Mouse (Mus musculus): Measurements from ENCODE around the gene Apol9b. TPM values are rescaled to one million over a fixed set of nuclear protein-coding genes. Genes with fewer than 3 reads are reported as not detected.
A peak's percentile ranks its signal among the peaks of the same experiment; 100 is the strongest.

The Apol9b gene
- polyA plus RNA-seq, 1 experiment: 1.4 TPM

DNA sequence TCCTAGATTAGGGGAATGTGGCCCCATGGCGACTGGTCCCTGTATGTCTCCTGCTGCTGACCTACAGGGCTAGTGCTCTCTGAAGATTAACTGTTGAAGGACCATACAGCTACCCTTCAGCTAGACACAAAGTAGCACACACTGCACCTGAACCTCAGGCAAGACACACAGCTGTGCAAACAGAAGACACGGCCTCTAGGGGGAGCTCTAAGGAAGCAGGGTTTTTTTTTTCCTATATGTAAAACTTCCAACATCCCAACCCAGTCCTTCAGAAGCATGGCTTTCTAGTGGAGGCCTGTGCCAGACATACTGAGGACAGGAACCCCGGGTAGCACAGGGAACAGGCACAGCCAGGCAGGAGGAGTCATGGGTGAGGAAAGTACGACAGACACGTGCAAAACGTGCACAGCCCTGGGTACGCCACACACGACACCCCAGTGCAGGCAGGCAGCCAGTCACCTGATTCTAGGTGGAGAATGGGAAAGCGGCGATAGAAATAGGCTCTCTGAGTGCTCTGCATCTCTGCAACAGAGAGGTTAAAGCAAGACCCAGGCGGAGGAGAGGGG, 53.7 kb downstream of the Apol9b start:
- 83% methylated on average over 11 of the region's 11 CpGs for WGBS
- Histone ChIP-seq H3K27me3 (ENCODE audit: control insufficient read depth, insufficient read depth, low read length) (no peaks in the 10 kb centered on the region), H3K4me1 (ENCODE audit: control insufficient read depth, insufficient read depth, insufficient read length) (no peaks in the 10 kb centered on the region)

DNA sequence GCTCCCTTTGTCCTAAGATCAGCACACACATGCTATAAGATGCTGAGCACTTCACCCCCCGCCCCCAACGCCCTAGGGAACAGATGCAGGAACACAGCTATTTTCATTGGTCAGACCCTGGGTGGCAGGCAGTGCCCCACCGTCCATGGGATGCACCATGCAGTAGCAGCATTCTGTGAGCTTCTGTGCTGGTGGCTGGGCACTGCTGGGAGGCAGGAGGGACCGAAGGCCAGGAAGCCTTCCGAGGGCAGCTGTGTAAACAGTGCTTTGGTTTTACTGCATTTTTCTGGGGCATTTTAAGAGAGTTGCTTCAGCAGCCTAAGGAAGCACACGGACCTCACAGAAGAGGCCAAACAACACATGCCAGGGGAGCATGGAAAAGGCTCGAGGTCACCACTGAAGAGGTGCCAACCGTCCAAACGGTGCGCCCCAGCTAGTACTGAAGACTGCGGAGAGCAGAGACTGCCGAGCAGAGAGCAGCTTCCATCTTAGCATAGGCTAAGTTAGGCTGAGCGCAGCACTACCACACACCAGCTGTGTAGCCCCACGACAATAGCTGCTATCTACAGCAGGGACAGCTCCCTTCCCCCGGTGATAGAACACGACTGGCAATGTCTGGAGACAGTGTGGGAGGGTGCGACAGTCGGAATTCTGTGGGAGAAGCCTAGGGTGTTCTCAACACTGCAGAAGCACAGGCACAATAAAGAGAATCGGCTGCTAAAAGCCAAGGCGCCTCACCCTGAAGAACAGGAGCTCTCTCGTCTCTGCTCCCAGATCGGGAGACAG, 55.4 kb downstream of the Apol9b start:
- no peak for TF ChIP-seq POLR2A (IDR thresholded peaks at IDR 0.05; ENCODE audit: low read depth, low read length)
- TF ChIP-seq CTCF (IDR thresholded peaks at IDR 0.05; ENCODE audit: extremely low read depth, insufficient read depth, insufficient read length, insufficient replicate concordance): no peak
- no peak overlapping the region for H3K27ac ChIP-seq (ENCODE audit: insufficient read depth, low read length)
- DNase-seq (ENCODE audit: low read depth in 1 of 2, low spot score in 2 of 2): no peak
- WGBS: 93% methylated on average over 22 of the region's 22 CpGs
- peaks cover 87% of the 10 kb centered on the region for H3K36me3 ChIP-seq (ENCODE audit: control insufficient read depth, insufficient read depth, low read length)
- H3K4me1 ChIP-seq (ENCODE audit: control insufficient read depth, insufficient read depth, insufficient read length): no peaks in the 10 kb centered on the region
- no peaks in the 10 kb centered on the region for H3K27me3 ChIP-seq (ENCODE audit: control insufficient read depth, insufficient read depth, low read length)
- H3K4me3 ChIP-seq (ENCODE audit: extremely low read depth, insufficient read depth, insufficient read length): no peak overlapping the region

More for the DNA sequence above, 53.7 kb downstream of the Apol9b start:
- no peak for DNase-seq (ENCODE audit: low read depth in 1 of 2, low spot score in 2 of 2)
- TF ChIP-seq CTCF (IDR thresholded peaks at IDR 0.05; ENCODE audit: extremely low read depth, insufficient read depth, insufficient read length, insufficient replicate concordance): peak; percentile 51; the same call in 1 of the 2 replicates
- TF ChIP-seq POLR2A (IDR thresholded peaks at IDR 0.05; ENCODE audit: low read depth, low read length): no peak
- H3K27ac ChIP-seq (ENCODE audit: insufficient read depth, low read length): no peak overlapping the region
- H3K4me3 ChIP-seq (ENCODE audit: extremely low read depth, insufficient read depth, insufficient read length): no peak overlapping the region
- H3K36me3 ChIP-seq (ENCODE audit: control insufficient read depth, insufficient read depth, low read length): peaks cover 93% of the 10 kb centered on the region

DNA sequence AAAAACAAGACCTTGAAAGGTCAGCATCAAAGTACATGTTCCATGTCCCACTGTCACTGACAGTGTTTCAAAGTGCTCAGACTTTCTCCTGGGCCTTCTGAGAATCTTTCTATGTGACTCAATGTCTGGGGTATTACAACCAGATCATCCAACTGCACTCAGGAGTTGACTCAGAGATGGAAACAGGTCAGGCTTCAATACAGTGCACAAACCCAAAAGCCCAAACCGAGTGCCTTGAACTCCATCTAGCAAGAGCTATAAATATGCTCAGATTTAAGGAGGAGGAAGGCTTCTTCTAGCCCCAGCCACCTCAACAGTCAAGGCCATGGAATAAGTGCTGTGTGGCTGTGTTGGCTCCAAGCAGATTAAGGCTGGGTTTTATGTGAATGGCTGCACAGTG, 57.0 kb downstream of the Apol9b start:
- no peak for DNase-seq (ENCODE audit: low read depth in 1 of 2, low spot score in 2 of 2)
- 74% methylated on average over 1 of the region's 1 CpGs for WGBS
- Histone ChIP-seq H3K27ac (ENCODE audit: insufficient read depth, low read length) (no peak overlapping the region), H3K4me1 (ENCODE audit: control insufficient read depth, insufficient read depth, insufficient read length) (no peaks in the 10 kb centered on the region; the same call in 1 of the 2 replicates), H3K27me3 (ENCODE audit: control insufficient read depth, insufficient read depth, low read length) (no peaks in the 10 kb centered on the region), H3K4me3 (ENCODE audit: extremely low read depth, insufficient read depth, insufficient read length) (no peak overlapping the region), H3K36me3 (ENCODE audit: control insufficient read depth, insufficient read depth, low read length) (peaks cover 86% of the 10 kb centered on the region)
- TF ChIP-seq POLR2A (IDR thresholded peaks at IDR 0.05; ENCODE audit: low read depth, low read length) (no peak), CTCF (IDR thresholded peaks at IDR 0.05; ENCODE audit: extremely low read depth, insufficient read depth, insufficient read length, insufficient replicate concordance) (no peak)

Other genes starting within 250 kb of the Apol9b start
- gene Apol11a, start 220.8 kb upstream of the Apol9b start, polyA plus RNA-seq (2012; rRNA removed): 0.09 and 0.48 TPM in 2 replicates
- gene Apol7c, start 195.7 kb upstream of the Apol9b start, polyA plus RNA-seq (2012; rRNA removed): 27.9 and 29.8 TPM in 2 replicates
- not detected in 2 replicates for gene 1700025B11Rik, start 167.1 kb upstream of the Apol9b start, polyA plus RNA-seq (2012; rRNA removed)
- 0.46 and 0.53 TPM in 2 replicates for gene Apol10b, start 132.9 kb upstream of the Apol9b start, polyA plus RNA-seq (2012; rRNA removed)
- gene Gm36245, start 129.8 kb upstream of the Apol9b start, polyA plus RNA-seq (2012; rRNA removed): 0.22 TPM in 1 of 2 replicates, not detected in the other
- gene Apol11b, start 85.8 kb upstream of the Apol9b start, polyA plus RNA-seq (2012; rRNA removed): 4.4 and 16.3 TPM in 2 replicates
- 9.8 and 10.6 TPM in 2 replicates for gene Apol7e, start 30.2 kb upstream of the Apol9b start, polyA plus RNA-seq (2012; rRNA removed)
- 4.3 and 5.9 TPM in 2 replicates for gene Apol8, start 28.0 kb downstream of the Apol9b start, polyA plus RNA-seq (2012; rRNA removed)
- 138 and 142 TPM in 2 replicates for gene Myh9, start 113.1 kb downstream of the Apol9b start, polyA plus RNA-seq (2012; rRNA removed)
- 115 and 139 TPM in 2 replicates for gene Txn2, start 200.0 kb downstream of the Apol9b start, polyA plus RNA-seq (2012; rRNA removed)
- 6.4 and 7.8 TPM in 2 replicates for gene Foxred2, start 227.7 kb downstream of the Apol9b start, polyA plus RNA-seq (2012; rRNA removed)
- 99.6 and 103 TPM in 2 replicates for gene Eif3d, start 241.8 kb downstream of the Apol9b start, polyA plus RNA-seq (2012; rRNA removed)

All from spleen, adult 2 months (tissue).